Mouse (Mus musculus): ENCODE data around the gene Osm.

DNA sequence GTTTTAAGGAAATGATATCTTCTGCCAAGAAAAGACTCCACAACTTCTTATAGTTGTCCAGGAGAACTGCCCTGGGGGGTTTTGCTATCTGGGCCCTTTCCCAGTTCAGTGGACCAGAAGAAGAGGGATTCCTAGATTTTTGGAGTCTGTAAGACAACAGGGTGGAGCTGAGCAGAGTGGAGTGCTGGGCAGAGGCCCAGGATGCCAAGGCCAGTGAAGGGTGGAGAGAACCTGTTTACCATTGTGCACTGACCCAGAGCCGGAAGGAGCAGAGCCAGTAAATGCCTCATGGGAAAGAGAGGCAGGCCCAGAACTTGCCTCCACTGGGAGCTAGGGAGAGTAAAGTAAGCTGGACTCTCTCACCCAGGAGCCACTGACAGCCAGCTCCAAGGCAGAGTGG is 38.5 kb upstream of the Osm start:
- TF ChIP-seq CTCF (IDR thresholded peaks at IDR 0.05; ENCODE audit: low read depth) = no peak
- no peak for TF ChIP-seq EP300 (IDR thresholded peaks at IDR 0.05; ENCODE audit: low read depth)

Measured in heart, postnatal 0 days (tissue).